Mouse (Mus musculus) thymus, adult 2 months (tissue): ENCODE results near the gene Fxr2.

Experiments
- CTCF ChIP-seq: fragments of 200-500 bp; IDR thresholded peaks from 2 replicates; pipeline ENCODE4 v1.5.1; 2012; ENCODE audit warnings: mild to moderate bottlenecking, control low read depth, low read length, moderate library complexity, borderline replicate concordance; ENCODE audit not compliant: control insufficient read depth, poor library complexity, insufficient read depth; ENCODE audit errors: extremely low read depth
- POLR2A ChIP-seq: fragments of 200-500 bp; IDR thresholded peaks from 2 replicates; pipeline ENCODE4 v1.6.1; 2012; ENCODE audit warnings: mild to moderate bottlenecking, low read length, control low read depth, moderate library complexity; ENCODE audit not compliant: control insufficient read depth, poor library complexity, insufficient read depth; ENCODE audit errors: extremely low read depth

GRCm38 (mm10) chr11:69613553-69614256 is 19.1 kb upstream of the Fxr2 start:
- TF ChIP-seq POLR2A: no peak
- TF ChIP-seq CTCF: peak; percentile 72; the same call in 1 of the 2 replicates
